Mouse (Mus musculus): Measurements from ENCODE around the gene Agpat1.

GRCm38 (mm10) chr17:34662978-34663377, 58.9 kb downstream of the Agpat1 start:
- no peak for TF ChIP-seq POLR2A (IDR thresholded peaks at IDR 0.05; ENCODE audit: control insufficient read depth, extremely low read depth, insufficient read depth, low read length, poor library complexity)
- no peak for TF ChIP-seq CTCF (IDR thresholded peaks at IDR 0.05; ENCODE audit: borderline replicate concordance, control insufficient read depth, extremely low read depth, insufficient read depth, low read length, poor library complexity)
